Mouse (Mus musculus) liver, embryonic 16.5 days (tissue): Measurements from ENCODE around the gene Plcg2. TPM values are rescaled to one million over a fixed set of nuclear protein-coding genes. Genes with fewer than 3 reads are reported as not detected.

ENCODE experiments used
- ATAC-seq: fragments of 200-750 bp; cut with Nextera tagmentation; 2 replicates; pipeline ENCODE4 v1.8.0; 2017; ENCODE audit warnings: low read depth, mild to moderate bottlenecking, moderate number of reproducible peaks, moderate library complexity
- H3K27ac ChIP-seq: fragments of 300-500 bp; sonication (generic); 2 replicates; pipeline ENCODE4 v1.5.1; 2014; ENCODE audit warnings: mild to moderate bottlenecking, low read length
- H3K27me3 ChIP-seq: fragments of 300-500 bp; sonication (generic); 2 replicates; pipeline ENCODE4 v1.6.1; 2014; ENCODE audit warnings: low read depth, low read length, mixed read lengths; ENCODE audit not compliant: control insufficient read depth, insufficient read depth
- H3K36me3 ChIP-seq: fragments of 300-500 bp; sonication (generic); 2 replicates; pipeline ENCODE4 v1.6.1; 2014; ENCODE audit warnings: mild to moderate bottlenecking; ENCODE audit not compliant: control insufficient read depth, insufficient read depth
- H3K4me1 ChIP-seq: fragments of 300-500 bp; sonication (generic); 2 replicates; pipeline ENCODE4 v1.6.1; 2014; ENCODE audit warnings: low read depth, low read length, mixed read lengths; ENCODE audit not compliant: control insufficient read depth
- H3K4me2 ChIP-seq: fragments of 300-500 bp; sonication (generic); 2 replicates; pipeline ENCODE4 v1.6.1; 2014; ENCODE audit warnings: low read depth, low read length, mixed read lengths
- H3K4me3 ChIP-seq: fragments of 300-500 bp; sonication (generic); 2 replicates; pipeline ENCODE4 v1.5.1; 2014; ENCODE audit warnings: low read depth, mild to moderate bottlenecking, low read length
- H3K9ac ChIP-seq: fragments of 300-500 bp; sonication (generic); 2 replicates; pipeline ENCODE4 v1.6.1; 2014; ENCODE audit warnings: low read depth, low read length
- H3K9me3 ChIP-seq: fragments of 300-500 bp; sonication (generic); replicated peaks from 2 replicates; pipeline ENCODE4 v1.6.1; 2016; ENCODE audit warnings: low read length; ENCODE audit not compliant: control insufficient read depth
- WGBS: fragments of 180-500 bp; shearing (Covaris S2); extraction: QIAGEN DNeasy Blood & Tissue Kit; methylation state at CpG from one replicate; pipeline ENCODE4 v1.1.7; 2014; ENCODE audit not compliant: insufficient replicate concordance; 5-methylcytosine and 5-hydroxymethylcytosine counted together
- polyA plus RNA-seq: library from polyadenylated mRNA; unstranded; fragments of >200 nt; fragmentation: Nextera tagmentation; extraction: Ambion mirVana; gene quantifications from 2 replicates; pipeline ENCODE4 v1.2.1, GENCODE M21; 2015

Gene Plcg2
- polyA plus RNA-seq, 1 experiment from 2014 or later = 8.4 TPM

DNA sequence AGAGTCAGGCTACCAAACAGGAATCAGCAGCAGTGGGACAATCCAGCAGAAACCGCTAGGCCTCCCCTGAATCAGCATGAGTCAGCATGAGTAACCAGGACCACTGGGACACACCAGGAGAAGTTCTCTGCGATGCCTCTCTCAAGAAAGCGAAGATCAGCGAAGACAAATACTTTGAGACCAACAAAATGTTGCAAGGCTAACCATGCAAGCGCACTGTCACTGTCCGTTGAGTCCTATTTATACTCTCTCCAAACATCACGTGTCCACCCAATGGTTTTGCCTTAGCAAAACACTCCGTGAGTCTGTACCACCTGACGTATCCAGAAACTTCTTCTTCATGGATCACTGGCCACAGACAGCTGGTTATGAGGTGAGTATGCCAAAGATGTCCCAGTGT, 18.1 kb upstream of the Plcg2 start:
- Histone ChIP-seq H3K4me3 (no peak overlapping the region), H3K4me1 (no peaks in the 10 kb centered on the region), H3K4me2 (no peak overlapping the region), H3K27me3 (no peaks in the 10 kb centered on the region), H3K27ac (no peak overlapping the region), H3K9me3 (no peaks in the 10 kb centered on the region), H3K9ac (no peak overlapping the region), H3K36me3 (no peaks in the 10 kb centered on the region)
- ATAC-seq = no peak
- WGBS = 80% methylated on average over 9 of the region's 9 CpGs

GRCm38 (mm10) chr8:117480516-117480915, 17.6 kb upstream of the Plcg2 start:
- H3K9me3 ChIP-seq = no peaks in the 10 kb centered on the region
- no peaks in the 10 kb centered on the region for H3K36me3 ChIP-seq
- no peak overlapping the region for H3K4me3 ChIP-seq
- no peaks in the 10 kb centered on the region for H3K4me1 ChIP-seq
- H3K27ac ChIP-seq = no peak overlapping the region
- no peak overlapping the region for H3K4me2 ChIP-seq
- no peaks in the 10 kb centered on the region for H3K27me3 ChIP-seq
- no peak overlapping the region for H3K9ac ChIP-seq
- WGBS = 52% methylated on average over 5 of the region's 5 CpGs
- no peak; the same call in 1 of the 2 replicates for ATAC-seq

GRCm38 (mm10) chr8:117481830-117482229, 16.3 kb upstream of the Plcg2 start:
- WGBS = 18% methylated on average over 5 of the region's 5 CpGs
- H3K27me3 ChIP-seq = no peaks in the 10 kb centered on the region
- H3K27ac ChIP-seq = no peak overlapping the region
- no peaks in the 10 kb centered on the region for H3K9me3 ChIP-seq
- ATAC-seq = peak; percentile 53; the same call in 1 of the 2 replicates
- H3K4me2 ChIP-seq = no peak overlapping the region
- no peak overlapping the region for H3K9ac ChIP-seq
- no peaks in the 10 kb centered on the region for H3K4me1 ChIP-seq
- no peaks in the 10 kb centered on the region for H3K36me3 ChIP-seq
- H3K4me3 ChIP-seq = no peak overlapping the region

- Histone ChIP-seq H3K9me3 (no peaks in the 10 kb centered on the region), H3K27me3 (no peaks in the 10 kb centered on the region), H3K36me3 (no peaks in the 10 kb centered on the region), H3K4me1 (no peaks in the 10 kb centered on the region), H3K9ac (no peak overlapping the region), H3K4me3 (no peak overlapping the region), H3K4me2 (no peak overlapping the region), H3K27ac (no peak overlapping the region)
- no peak for ATAC-seq
- WGBS = 63% methylated on average over 8 of the region's 8 CpGs
Observed at GRCm38 (mm10) chr8:117484731-117485130, 13.4 kb upstream of the Plcg2 start.

DNA sequence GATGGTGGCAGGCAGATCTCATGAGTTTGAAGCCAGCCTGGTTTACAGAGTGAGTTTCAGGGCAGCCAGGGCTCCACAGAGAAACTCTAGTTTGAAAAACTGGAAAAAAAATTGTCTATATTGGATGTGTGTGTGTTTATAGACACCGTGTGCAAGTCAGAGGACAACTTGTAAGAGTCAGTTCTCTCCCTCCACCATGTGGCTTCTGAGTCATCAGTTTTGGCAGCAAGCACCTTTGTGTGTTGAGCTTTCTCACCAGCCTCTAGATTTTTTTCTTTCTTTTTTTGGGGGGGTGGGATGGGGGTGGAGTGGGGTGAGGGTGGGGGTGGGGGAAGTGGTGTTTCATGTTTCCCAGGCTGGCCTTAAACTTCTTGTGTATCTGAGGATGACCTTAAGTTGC, 12.8 kb upstream of the Plcg2 start:
- H3K4me1 ChIP-seq = no peaks in the 10 kb centered on the region
- H3K4me2 ChIP-seq = no peak overlapping the region
- no peak overlapping the region for H3K4me3 ChIP-seq
- no peak for ATAC-seq
- no peak overlapping the region for H3K27ac ChIP-seq
- no peak overlapping the region for H3K9ac ChIP-seq
- 63% methylated on average over 1 of the region's 1 CpGs for WGBS
- no peaks in the 10 kb centered on the region for H3K36me3 ChIP-seq
- no peaks in the 10 kb centered on the region for H3K9me3 ChIP-seq
- H3K27me3 ChIP-seq = no peaks in the 10 kb centered on the region

- no peaks in the 10 kb centered on the region for H3K36me3 ChIP-seq
- H3K9me3 ChIP-seq = no peaks in the 10 kb centered on the region
- no peak overlapping the region for H3K27ac ChIP-seq
- H3K4me3 ChIP-seq = no peak overlapping the region
- 70% methylated on average over 10 of the region's 10 CpGs for WGBS
- H3K4me2 ChIP-seq = no peak overlapping the region
- H3K9ac ChIP-seq = no peak overlapping the region
- no peaks in the 10 kb centered on the region for H3K27me3 ChIP-seq
- no peak for ATAC-seq
- no peaks in the 10 kb centered on the region for H3K4me1 ChIP-seq
Observed at GRCm38 (mm10) chr8:117488246-117489005, 9.7 kb upstream of the Plcg2 start.

DNA sequence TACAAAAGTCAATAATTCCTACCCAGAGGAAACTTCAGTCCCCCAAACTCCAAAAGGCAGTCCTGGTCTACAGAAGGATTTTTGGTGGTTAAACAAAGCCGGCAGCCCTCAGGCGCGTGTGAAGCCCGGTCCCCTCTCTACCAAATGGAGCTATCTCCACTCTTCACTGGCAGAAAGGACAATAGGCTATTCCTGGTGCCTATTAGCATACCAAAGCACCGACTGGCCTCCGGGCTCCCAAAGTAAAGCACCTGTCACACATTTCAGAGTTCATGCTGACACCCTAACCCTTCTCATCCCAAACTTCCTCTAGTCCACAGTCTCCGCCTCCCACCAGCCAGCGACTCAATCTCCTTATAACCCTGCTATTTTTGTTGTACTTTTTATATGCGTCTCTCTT, 4.5 kb upstream of the Plcg2 start:
- Histone ChIP-seq H3K27me3 (peaks cover 10% of the 10 kb centered on the region), H3K4me2 (no peak overlapping the region), H3K9ac (no peak overlapping the region), H3K9me3 (no peaks in the 10 kb centered on the region), H3K36me3 (no peaks in the 10 kb centered on the region), H3K4me3 (no peak overlapping the region), H3K4me1 (no peaks in the 10 kb centered on the region; the same call in 1 of the 2 replicates), H3K27ac (no peak overlapping the region)
- WGBS = 47% methylated on average over 9 of the region's 9 CpGs
- ATAC-seq = no peak

DNA sequence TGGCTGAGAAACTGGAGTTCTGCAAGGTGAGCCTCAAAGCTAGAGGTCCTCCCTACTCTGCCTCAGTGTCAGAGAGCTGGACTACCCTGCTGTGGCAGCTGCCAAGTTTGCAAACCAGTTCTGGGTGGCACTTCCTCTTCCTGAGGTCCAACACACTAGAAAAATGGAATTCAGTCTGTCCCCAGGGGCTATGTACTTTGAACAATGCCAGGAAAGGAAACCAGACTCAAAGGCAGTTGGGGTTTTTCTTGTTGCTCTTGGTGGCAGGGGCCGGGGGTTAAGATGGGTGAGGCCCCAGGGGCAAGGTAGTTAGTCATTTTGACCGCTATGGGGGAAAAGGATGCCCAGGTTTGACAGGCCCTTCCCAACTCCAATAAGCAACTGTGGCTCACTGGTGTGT, 3.2 kb upstream of the Plcg2 start:
- Histone ChIP-seq H3K9ac (no peak overlapping the region), H3K27me3 (peaks cover 19% of the 10 kb centered on the region), H3K36me3 (no peaks in the 10 kb centered on the region), H3K9me3 (no peaks in the 10 kb centered on the region), H3K27ac (no peak overlapping the region), H3K4me1 (no peaks in the 10 kb centered on the region; the same call in 1 of the 2 replicates), H3K4me3 (no peak overlapping the region), H3K4me2 (no peak overlapping the region)
- 28% methylated on average over 2 of the region's 2 CpGs for WGBS
- ATAC-seq = no peak

DNA sequence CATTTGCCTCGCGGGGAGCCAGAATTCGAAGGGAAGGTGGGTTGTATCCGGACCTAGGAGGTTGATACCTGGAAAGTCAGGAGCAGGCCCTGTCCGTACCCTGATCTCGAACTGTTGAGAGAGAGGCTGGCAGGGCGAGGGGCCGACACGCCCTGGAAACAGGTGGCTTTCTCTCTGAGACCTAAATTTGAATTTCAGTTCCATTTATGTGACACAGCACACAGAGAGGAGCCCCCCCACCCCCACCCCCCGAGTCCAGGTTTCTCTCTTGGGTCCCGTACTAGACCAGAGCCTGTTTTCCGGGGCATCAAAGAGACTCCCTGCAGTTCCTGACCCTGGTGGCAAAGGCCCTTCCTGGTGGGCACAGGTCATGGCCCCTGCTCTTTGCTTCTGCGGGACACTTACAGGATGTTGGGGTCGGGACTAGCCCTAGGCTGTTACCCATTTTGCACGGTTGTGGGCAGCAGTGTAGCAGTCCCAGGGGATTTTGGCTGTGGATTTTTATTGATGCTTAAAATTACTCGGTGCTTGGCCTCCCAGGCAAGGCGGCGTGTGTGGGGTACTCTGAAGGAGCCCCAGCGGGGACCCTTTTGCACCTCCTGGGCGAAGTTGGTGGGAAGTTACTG, 937 bp downstream of the Plcg2 start:
- peak overlapping the region; percentile 71 for H3K4me2 ChIP-seq
- no peaks in the 10 kb centered on the region for H3K36me3 ChIP-seq
- H3K4me3 ChIP-seq = peak overlapping the region; percentile 62
- no peaks in the 10 kb centered on the region; the same call in 1 of the 2 replicates for H3K4me1 ChIP-seq
- peaks cover 19% of the 10 kb centered on the region for H3K27me3 ChIP-seq
- ATAC-seq = peak; percentile 15; the same call in 1 of the 2 replicates
- H3K9me3 ChIP-seq = no peaks in the 10 kb centered on the region
- H3K9ac ChIP-seq = peak overlapping the region; percentile 53
- H3K27ac ChIP-seq = no peak overlapping the region
- 11% methylated on average over 20 of the region's 20 CpGs for WGBS
